Mouse (Mus musculus): ENCODE data around the gene Cxcr6. TPM values are rescaled to one million over a fixed set of nuclear protein-coding genes. Genes with fewer than 3 reads are reported as not detected.
A peak's percentile ranks its signal among the peaks of the same experiment; 100 is the strongest.

Cxcr6 gene
- total RNA-seq, 2 experiments from 2014 or later = not detected

GRCm38 (mm10) chr9:123815444-123815843 lies 9.2 kb downstream of the Cxcr6 start:
- no peak for DNase-seq (ENCODE audit: low spot score in 2 of 2)
- intact Hi-C loops (cut with DNase I) = no loop called here

- intact Hi-C loops (cut with DNase I) = no loop called here
These were observed 9.7 kb downstream of the Cxcr6 start for GRCm38 (mm10) chr9:123815996-123816395.

GRCm38 (mm10) chr9:123818601-123819000 lies 12.3 kb downstream of the Cxcr6 start:
- no peak for DNase-seq (ENCODE audit: low spot score in 2 of 2)
- intact Hi-C loops (cut with DNase I) = no loop called here

More at GRCm38 (mm10) chr9:123815996-123816395, 9.7 kb downstream of the Cxcr6 start:
- DNase-seq (ENCODE audit: low spot score in 2 of 2) = no peak

- intact Hi-C loops (cut with DNase I) = no loop called here
- no peak for DNase-seq (ENCODE audit: low spot score in 2 of 2)
These were observed 20.4 kb downstream of the Cxcr6 start for GRCm38 (mm10) chr9:123826631-123827030.

GRCm38 (mm10) chr9:123828916-123829315 lies 22.6 kb downstream of the Cxcr6 start:
- DNase-seq (ENCODE audit: low spot score in 2 of 2) = no peak
- intact Hi-C loops (cut with DNase I) = no loop called here

- intact Hi-C loops (cut with DNase I) = no loop called here
- no peak for DNase-seq (ENCODE audit: low spot score in 2 of 2)
These were observed 29.6 kb downstream of the Cxcr6 start for GRCm38 (mm10) chr9:123835851-123836250.

- no peak for DNase-seq (ENCODE audit: low spot score in 2 of 2)
- intact Hi-C loops (cut with DNase I) = no loop called here
These were observed 34.0 kb downstream of the Cxcr6 start for GRCm38 (mm10) chr9:123840243-123840642.

- no peak for DNase-seq (ENCODE audit: low spot score in 2 of 2)
- intact Hi-C loops (cut with DNase I) = no loop called here
These were observed 38.2 kb downstream of the Cxcr6 start for GRCm38 (mm10) chr9:123844468-123844867.

GRCm38 (mm10) chr9:123845120-123845519 lies 38.8 kb downstream of the Cxcr6 start:
- no peak for DNase-seq (ENCODE audit: low spot score in 2 of 2)
- intact Hi-C loops (cut with DNase I) = no loop called here

GRCm38 (mm10) chr9:123846490-123846889 lies 40.2 kb downstream of the Cxcr6 start:
- intact Hi-C loops (cut with DNase I) = no loop called here
- no peak for DNase-seq (ENCODE audit: low spot score in 2 of 2)

- peak; percentile 11 to 41 for DNase-seq (ENCODE audit: low spot score in 2 of 2)
- intact Hi-C loops (cut with DNase I) = no loop called here
These were observed 43.9 kb downstream of the Cxcr6 start for GRCm38 (mm10) chr9:123849976-123850695.

- intact Hi-C loops (cut with DNase I) = no loop called here
- DNase-seq (ENCODE audit: low spot score in 2 of 2) = peak; percentile 21 to 37
These were observed 44.4 kb downstream of the Cxcr6 start for GRCm38 (mm10) chr9:123850705-123851061.

- DNase-seq (ENCODE audit: low spot score in 2 of 2) = peak; percentile 41 to 46
- intact Hi-C loops (cut with DNase I) = no loop called here
These were observed 44.9 kb downstream of the Cxcr6 start for GRCm38 (mm10) chr9:123851062-123851712.

- intact Hi-C loops (cut with DNase I) = no loop called here
- peak; percentile 97 to 99 for DNase-seq (ENCODE audit: low spot score in 2 of 2)
These were observed 45.6 kb downstream of the Cxcr6 start, which contains the start of gene Fyco1 for GRCm38 (mm10) chr9:123851713-123852448. Gene Fyco1 (minus strand): TSS chr9:123851899.

- intact Hi-C loops (cut with DNase I) = no loop called here
- no peak for DNase-seq (ENCODE audit: low spot score in 2 of 2)
These were observed 46.4 kb downstream of the Cxcr6 start for GRCm38 (mm10) chr9:123852449-123853390.

GRCm38 (mm10) chr9:123856836-123857235 lies 50.6 kb downstream of the Cxcr6 start:
- no peak for DNase-seq (ENCODE audit: low spot score in 2 of 2)
- intact Hi-C loops (cut with DNase I) = no loop called here

Measured in left cerebral cortex, postnatal 14 days (tissue).